Mouse (Mus musculus): ENCODE measurements at regions not wholly inside any gene's neighbourhood (a gene's known extent, or its start where the extent isn't known, plus 50 kb on each side); places are given as distances from the start of the nearest gene placed in this dataset.
"Not testable (repeated sequence)": the region's sequence is repeated elsewhere in the genome, so short reads cannot be mapped to it uniquely, and the experiment has no call there.

DNA sequence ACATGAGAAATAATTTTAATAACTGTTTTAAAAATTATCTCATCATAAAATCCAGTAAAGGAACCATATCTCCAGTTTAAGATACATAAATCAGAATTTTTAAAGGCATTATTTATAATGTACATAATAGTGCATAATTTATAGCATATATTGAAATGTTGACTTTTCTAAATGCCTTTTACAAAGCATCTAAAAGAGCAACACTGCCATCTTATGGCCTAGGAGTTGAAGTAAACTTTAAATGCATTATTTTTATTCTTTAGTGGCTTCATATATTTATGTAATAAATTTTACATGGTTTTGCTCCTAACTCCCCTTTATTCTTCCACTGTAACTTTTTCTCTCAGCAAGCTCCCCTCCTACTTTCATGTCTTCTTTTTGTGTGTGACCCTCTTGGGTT, 90.6 kb downstream of the 4921511C20Rik start:
- peak; percentile 41 for TF ChIP-seq CTCF (IDR thresholded peaks at IDR 0.05)
- intact Hi-C loops (cut with DNase I): no loop called here
- no peak overlapping the region for H3K27ac ChIP-seq
- H3K4me3 ChIP-seq: no peak overlapping the region
- DNase-seq (ENCODE audit: extremely low spot score in 1 of 2, low spot score in 2 of 2): no peak

DNA sequence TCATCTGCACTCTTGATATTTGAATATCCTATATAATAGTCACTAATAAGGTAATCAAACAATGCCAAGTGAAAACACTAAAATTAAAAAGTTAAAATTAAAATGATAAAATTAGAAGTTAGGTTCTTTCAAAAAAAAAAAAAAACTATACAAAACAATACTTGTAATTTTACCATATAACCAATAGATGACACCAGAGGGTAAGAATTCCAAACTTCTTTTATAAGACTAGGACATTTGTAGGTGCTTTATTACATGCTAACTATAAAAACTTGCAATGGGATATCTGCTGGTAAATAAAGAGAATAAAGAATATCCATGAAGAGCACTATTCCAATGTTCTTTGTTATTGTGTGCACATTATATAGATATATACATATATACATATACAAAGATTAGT, 125.0 kb downstream of the 4921511C20Rik start:
- no peak overlapping the region for H3K27ac ChIP-seq
- intact Hi-C loops (cut with DNase I): no loop called here
- TF ChIP-seq CTCF (IDR thresholded peaks at IDR 0.05): peak; percentile 38
- H3K4me3 ChIP-seq: no peak overlapping the region
- no peak for DNase-seq (ENCODE audit: extremely low spot score in 1 of 2, low spot score in 2 of 2)

DNA sequence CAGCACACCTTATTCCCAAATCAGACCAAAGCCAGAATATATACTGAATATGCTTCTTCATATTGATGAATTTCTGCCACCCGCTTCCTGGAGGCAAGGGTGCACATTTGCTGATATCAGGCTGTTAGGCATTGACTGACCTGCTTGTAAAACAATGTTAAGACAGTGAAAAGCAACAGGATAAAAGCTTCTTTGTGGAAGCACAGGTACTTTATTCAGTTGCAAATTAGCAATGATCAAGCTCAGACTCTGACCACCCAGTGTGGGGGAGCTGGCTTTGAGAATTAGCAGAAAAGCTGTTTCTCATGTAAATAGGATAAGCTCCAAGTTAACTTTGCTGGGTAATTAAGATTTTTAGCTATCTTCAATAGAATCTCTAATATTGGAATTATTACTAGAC, 130.4 kb downstream of the 4921511C20Rik start:
- H3K4me3 ChIP-seq; intact Hi-C loops (cut with DNase I); DNase-seq (ENCODE audit: extremely low spot score in 1 of 2, low spot score in 2 of 2); H3K27ac ChIP-seq: not testable (repeated sequence)

DNA sequence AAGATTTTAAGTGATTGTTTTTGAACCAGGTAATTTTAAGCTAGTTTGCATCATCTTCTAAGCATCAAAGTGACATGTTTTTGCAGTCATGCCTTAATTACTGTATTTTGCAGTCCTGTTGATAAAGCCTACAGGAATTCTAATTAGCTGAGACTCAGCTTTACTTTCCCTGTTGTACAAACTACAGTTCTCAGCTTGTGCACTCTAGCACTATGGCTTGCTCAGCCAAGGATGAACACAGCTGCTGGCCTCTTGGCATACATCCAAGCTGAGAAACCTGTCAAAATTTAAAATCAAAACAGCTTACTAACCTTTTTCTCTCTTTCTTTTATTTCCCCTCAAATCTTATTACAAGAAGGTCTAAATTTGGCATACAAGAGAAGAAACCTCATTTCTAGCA, 159.9 kb downstream of the 4921511C20Rik start:
- no peak for TF ChIP-seq CTCF (IDR thresholded peaks at IDR 0.05)
- DNase-seq (ENCODE audit: extremely low spot score in 1 of 2, low spot score in 2 of 2): no peak
- Histone ChIP-seq H3K4me3 (no peak overlapping the region), H3K27ac (no peak overlapping the region)
- intact Hi-C loops (cut with DNase I): no loop called here

All from left cerebral cortex, adult 2 months (tissue).